Mouse (Mus musculus) MEL (cell line): ENCODE data around the gene Mc3r. TPM values are rescaled to one million over a fixed set of nuclear protein-coding genes. Genes with fewer than 3 reads are reported as not detected.

Experiments used
- DNase-seq: peaks from one replicate; pipeline ENCODE4 v3.0.0; 2011; ENCODE audit warnings: low read depth, low spot score
- H3K27ac ChIP-seq: 2 replicates; pipeline ENCODE4 v1.5.1; 2012; ENCODE audit warnings: low read depth, mild to moderate bottlenecking, control low read depth, low read length, moderate library complexity; ENCODE audit not compliant: control insufficient read depth
- H3K27me3 ChIP-seq, 2 experiments: fragments of 150-350 bp in 1 of 2; sonication (generic) in 1 of 2; 2 replicates each; pipeline ENCODE4 v1.6.1; 2012; ENCODE audit warnings: low read length in 2 of 2, mild to moderate bottlenecking in 2 of 2, improper control_type of control experiment in 1 of 2, moderate library complexity in 1 of 2; ENCODE audit not compliant: insufficient read depth in 2 of 2, control insufficient read depth in 1 of 2
- H3K36me3 ChIP-seq, 2 experiments: 2 replicates each; pipeline ENCODE4 v1.6.1; 2012 to 2014; ENCODE audit warnings: low read length in 2 of 2, improper control_type of control experiment in 1 of 2, inconsistent platforms in 1 of 2, mild to moderate bottlenecking in 1 of 2; ENCODE audit not compliant: insufficient read depth in 2 of 2, control insufficient read depth in 1 of 2
- H3K4me1 ChIP-seq, 2 experiments: fragments of 150-350 bp in 1 of 2; sonication (generic) in 1 of 2; 2 replicates each; pipeline ENCODE4 v1.6.1; 2012; ENCODE audit warnings: low read length in 2 of 2, improper control_type of control experiment in 1 of 2, mild to moderate bottlenecking in 1 of 2; ENCODE audit not compliant: insufficient read depth in 2 of 2, control insufficient read depth in 1 of 2
- H3K4me3 ChIP-seq, 2 experiments: fragments of 150-350 bp in 1 of 2; sonication (generic) in 1 of 2; 2 replicates each; pipeline ENCODE4 v1.5.1; 2012; ENCODE audit warnings: low read depth in 2 of 2, low read length in 2 of 2, mild to moderate bottlenecking in 2 of 2, moderate library complexity in 2 of 2, control low read depth in 1 of 2, improper control_type of control experiment in 1 of 2; ENCODE audit not compliant: control insufficient read depth in 1 of 2, insufficient read depth in 1 of 2
- H3K79me2 ChIP-seq: 2 replicates; pipeline ENCODE4 v1.6.1; 2012; ENCODE audit warnings: mild to moderate bottlenecking, low read length, moderate library complexity; ENCODE audit not compliant: control insufficient read depth, poor library complexity, insufficient read depth
- H3K9ac ChIP-seq: 2 replicates; pipeline ENCODE4 v1.6.1; 2012; ENCODE audit warnings: low read depth, mild to moderate bottlenecking, control low read depth, low read length, moderate library complexity; ENCODE audit not compliant: control insufficient read depth, poor library complexity, severe bottlenecking
- H3K9me3 ChIP-seq: fragments of 150-350 bp; sonication (generic); replicated peaks from 2 replicates; pipeline ENCODE4 v1.6.1; 2012; ENCODE audit warnings: mild to moderate bottlenecking, low read length, improper control_type of control experiment, moderate library complexity; ENCODE audit not compliant: insufficient read depth
- BHLHE40 ChIP-seq: IDR thresholded peaks from 2 replicates; pipeline ENCODE4 v1.6.1; 2012; ENCODE audit warnings: low read depth, mild to moderate bottlenecking, inconsistent platforms, low read length, improper control_type of control experiment, borderline replicate concordance
- CHD1 ChIP-seq: IDR thresholded peaks from 2 replicates; pipeline ENCODE4 v1.6.1; 2012; ENCODE audit warnings: low read depth, mild to moderate bottlenecking, inconsistent platforms, low read length, improper control_type of control experiment
- CHD2 ChIP-seq: IDR thresholded peaks from 2 replicates; pipeline ENCODE4 v1.6.1; 2011; ENCODE audit warnings: low read length, improper control_type of control experiment
- CTCF ChIP-seq, 3 experiments: IDR thresholded peaks in 2 of 3; conservative IDR thresholded peaks in 1 of 3; 2 replicates each; pipeline ENCODE4 v1.5.1; 2011 to 2012; ENCODE audit warnings: low read length in 3 of 3, low read depth in 2 of 3, mild to moderate bottlenecking in 2 of 3, improper control_type of control experiment in 1 of 3, inconsistent platforms in 1 of 3, mixed read lengths in 1 of 3, moderate library complexity in 1 of 3; ENCODE audit not compliant: control insufficient read depth in 1 of 3, insufficient read depth in 1 of 3, poor library complexity in 1 of 3, severe bottlenecking in 1 of 3
- ELF1 ChIP-seq: IDR thresholded peaks from 2 replicates; pipeline ENCODE4 v1.6.1; 2014; ENCODE audit warnings: low read depth, mild to moderate bottlenecking, inconsistent platforms, low read length, improper control_type of control experiment, moderate library complexity
- ETS1 ChIP-seq: IDR thresholded peaks from 2 replicates; pipeline ENCODE4 v1.6.1; 2012; ENCODE audit warnings: low read depth, mild to moderate bottlenecking, inconsistent platforms, low read length, improper control_type of control experiment, moderate library complexity
- GABPA ChIP-seq: IDR thresholded peaks from 2 replicates; pipeline ENCODE4 v1.6.1; 2012; ENCODE audit warnings: low read depth, mild to moderate bottlenecking, inconsistent platforms, low read length, improper control_type of control experiment, moderate library complexity
- GATA1 ChIP-seq: IDR thresholded peaks from 2 replicates; pipeline ENCODE4 v1.6.1; 2011; ENCODE audit warnings: low read depth, low read length, improper control_type of control experiment
- HCFC1 ChIP-seq: IDR thresholded peaks from 2 replicates; pipeline ENCODE4 v1.6.1; 2012; ENCODE audit warnings: low read depth, mild to moderate bottlenecking, inconsistent platforms, low read length, improper control_type of control experiment, moderate library complexity
- MAFK ChIP-seq: IDR thresholded peaks from 2 replicates; pipeline ENCODE4 v1.6.1; 2011; ENCODE audit warnings: low read depth, mild to moderate bottlenecking, low read length, improper control_type of control experiment, borderline replicate concordance
- MAX ChIP-seq: IDR thresholded peaks from 2 replicates; pipeline ENCODE4 v1.6.1; 2011; ENCODE audit warnings: low read length, improper control_type of control experiment
- MAZ ChIP-seq: IDR thresholded peaks from 2 replicates; pipeline ENCODE4 v1.6.1; 2012; ENCODE audit warnings: low read depth, mild to moderate bottlenecking, inconsistent platforms, low read length, improper control_type of control experiment
- MEF2A ChIP-seq: IDR thresholded peaks from 2 replicates; pipeline ENCODE4 v1.6.1; 2014; ENCODE audit warnings: low read depth, mild to moderate bottlenecking, inconsistent platforms, low read length, improper control_type of control experiment; ENCODE audit not compliant: poor library complexity, insufficient replicate concordance, severe bottlenecking; ENCODE audit errors: extremely low read depth
- MXI1 ChIP-seq: IDR thresholded peaks from 2 replicates; pipeline ENCODE4 v1.6.1; 2011; ENCODE audit warnings: mild to moderate bottlenecking, low read depth, low read length, improper control_type of control experiment
- NELFE ChIP-seq: IDR thresholded peaks from 2 replicates; pipeline ENCODE4 v1.6.1; 2011; ENCODE audit warnings: low read depth, low read length, improper control_type of control experiment
- POLR2AphosphoS2 ChIP-seq: IDR thresholded peaks from 2 replicates; pipeline ENCODE4 v1.6.1; 2011; ENCODE audit warnings: low read length, improper control_type of control experiment
- POLR2AphosphoS5 ChIP-seq: IDR thresholded peaks from 2 replicates; pipeline ENCODE4 v1.6.1; 2012; ENCODE audit warnings: low read depth, borderline replicate concordance, mild to moderate bottlenecking, inconsistent platforms, low read length, moderate library complexity, mixed read lengths
- RAD21 ChIP-seq: IDR thresholded peaks from 2 replicates; pipeline ENCODE4 v1.6.1; 2011; ENCODE audit warnings: mild to moderate bottlenecking, low read depth, low read length, improper control_type of control experiment
- RCOR1 ChIP-seq: IDR thresholded peaks from 2 replicates; pipeline ENCODE4 v1.6.1; 2012; ENCODE audit warnings: low read depth, mild to moderate bottlenecking, inconsistent platforms, low read length, improper control_type of control experiment
- SMC3 ChIP-seq: IDR thresholded peaks from 2 replicates; pipeline ENCODE4 v1.6.1; 2011; ENCODE audit warnings: low read depth, low read length, improper control_type of control experiment
- TAL1 ChIP-seq: IDR thresholded peaks from 2 replicates; pipeline ENCODE4 v1.6.1; 2012; ENCODE audit warnings: mild to moderate bottlenecking, inconsistent platforms, low read length, moderate library complexity, mixed read lengths
- TBP ChIP-seq: IDR thresholded peaks from 2 replicates; pipeline ENCODE4 v1.8.0; 2011; ENCODE audit warnings: low read depth, low read length, improper control_type of control experiment
- TCF12 ChIP-seq: IDR thresholded peaks from 2 replicates; pipeline ENCODE4 v1.6.1; 2014; ENCODE audit warnings: low read depth, mild to moderate bottlenecking, inconsistent platforms, low read length, improper control_type of control experiment, moderate library complexity
- USF1 ChIP-seq: IDR thresholded peaks from 2 replicates; pipeline ENCODE4 v1.6.1; 2014; ENCODE audit warnings: low read depth, mild to moderate bottlenecking, inconsistent platforms, low read length, improper control_type of control experiment, moderate library complexity
- USF2 ChIP-seq, 2 experiments: IDR thresholded peaks; 2 replicates each; pipeline ENCODE4 v1.6.1; 2011 to 2012; ENCODE audit warnings: improper control_type of control experiment in 2 of 2, low read length in 2 of 2, borderline replicate concordance in 1 of 2, inconsistent platforms in 1 of 2, low read depth in 1 of 2, mild to moderate bottlenecking in 1 of 2; ENCODE audit not compliant: insufficient read depth in 1 of 2
- ZC3H11A ChIP-seq: IDR thresholded peaks from 2 replicates; pipeline ENCODE4 v1.6.1; 2012; ENCODE audit warnings: low read depth, mild to moderate bottlenecking, inconsistent platforms, low read length, improper control_type of control experiment
- ZMIZ1 ChIP-seq: IDR thresholded peaks from 2 replicates; pipeline ENCODE4 v1.6.1; 2012; ENCODE audit warnings: low read depth, mild to moderate bottlenecking, inconsistent platforms, low read length, improper control_type of control experiment, moderate library complexity
- ZNF384 ChIP-seq: IDR thresholded peaks from 2 replicates; pipeline ENCODE4 v1.6.1; 2012; ENCODE audit warnings: low read depth, mild to moderate bottlenecking, inconsistent platforms, low read length, improper control_type of control experiment
- polyA plus RNA-seq, 2 experiments: library from polyadenylated mRNA; stranded (reverse) in 1 of 2; unstranded in 1 of 2; fragments of >175 nt in 1 of 2; fragments of >200 nt in 1 of 2; gene quantifications; 2 replicates each; pipeline versions ENCODE4 v1.2.1 to v1.2.4; 2012; ENCODE audit warnings: low replicate concordance in 2 of 2, low read depth in 1 of 2; ENCODE audit not compliant: insufficient read length in 2 of 2, insufficient read depth in 1 of 2, missing spikeins in 1 of 2
- total RNA-seq: library from RNA; depleted of rRNA; stranded (reverse); fragments of 300-350 nt; gene quantifications from 2 replicates; pipeline ENCODE4 v1.2.3, GENCODE M21; 2012

The Mc3r gene
- total and polyA plus RNA-seq, 3 experiments, result 0.04 TPM; not detected in 2

DNA sequence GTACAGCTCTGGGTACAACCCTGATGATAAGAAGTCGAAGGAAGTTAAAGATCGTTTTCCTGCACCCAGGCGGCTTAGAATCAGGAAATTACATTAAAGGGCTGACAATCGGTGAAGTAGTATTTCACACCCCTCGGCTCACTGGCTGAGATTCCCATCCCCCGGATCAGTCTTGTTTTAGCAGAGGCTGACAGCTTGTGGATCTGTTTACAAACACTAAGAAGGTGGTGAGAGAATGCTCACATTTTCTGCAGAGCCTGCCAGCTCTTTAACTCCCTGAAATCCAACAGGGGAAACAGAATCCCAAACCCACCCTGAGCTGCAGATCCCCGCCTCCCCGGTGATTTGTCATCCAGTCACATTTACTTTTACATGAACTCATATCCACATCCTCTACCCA, 2.8 kb upstream of the Mc3r start:
- Histone ChIP-seq H3K79me2 (no peaks in the 10 kb centered on the region), H3K27me3 (no peaks in the 10 kb centered on the region), H3K9me3 (no peaks in the 10 kb centered on the region), H3K27ac (no peak overlapping the region), H3K9ac (no peak overlapping the region), H3K36me3 (no peaks in the 10 kb centered on the region), H3K4me3 (no peak overlapping the region), H3K4me1 (no peaks in the 10 kb centered on the region)
- no peak for TF ChIP-seq CHD1
- no peak for TF ChIP-seq MAFK
- TF ChIP-seq NELFE, result no peak
- TF ChIP-seq ZMIZ1, result no peak
- no peak for TF ChIP-seq MEF2A
- no peak for TF ChIP-seq BHLHE40
- TF ChIP-seq CTCF (IDR thresholded peaks at IDR 0.05 in 2 of 3, conservative IDR thresholded peaks at IDR 0.05 in 1 of 3; ENCODE audit: control insufficient read depth in 1 of 3, insufficient read depth in 1 of 3, low read depth in 2 of 3, low read length in 3 of 3, poor library complexity in 1 of 3, severe bottlenecking in 1 of 3), result no peak
- TF ChIP-seq MAX, result no peak
- no peak for TF ChIP-seq POLR2AphosphoS5
- TF ChIP-seq USF1, result no peak
- no peak for TF ChIP-seq TCF12
- TF ChIP-seq ETS1, result no peak
- no peak for TF ChIP-seq GATA1
- TF ChIP-seq USF2 (IDR thresholded peaks at IDR 0.05; ENCODE audit: borderline replicate concordance in 1 of 2, insufficient read depth in 1 of 2, low read depth in 1 of 2, low read length in 2 of 2), result no peak
- no peak for TF ChIP-seq RCOR1
- TF ChIP-seq MXI1, result no peak
- TF ChIP-seq ZNF384, result no peak
- TF ChIP-seq TBP, result no peak
- no peak for TF ChIP-seq GABPA
- DNase-seq, result no peak

DNA sequence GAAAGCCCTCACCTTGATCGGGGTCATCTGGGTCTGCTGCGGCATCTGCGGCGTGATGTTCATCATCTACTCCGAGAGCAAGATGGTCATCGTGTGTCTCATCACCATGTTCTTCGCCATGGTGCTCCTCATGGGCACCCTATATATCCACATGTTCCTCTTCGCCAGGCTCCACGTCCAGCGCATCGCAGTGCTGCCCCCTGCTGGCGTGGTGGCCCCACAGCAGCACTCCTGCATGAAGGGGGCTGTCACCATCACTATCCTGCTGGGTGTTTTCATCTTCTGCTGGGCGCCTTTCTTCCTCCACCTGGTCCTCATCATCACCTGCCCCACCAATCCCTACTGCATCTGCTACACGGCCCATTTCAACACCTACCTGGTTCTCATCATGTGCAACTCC, 1.0 kb downstream of the Mc3r start:
- no peaks in the 10 kb centered on the region for H3K36me3 ChIP-seq
- H3K27me3 ChIP-seq, result no peaks in the 10 kb centered on the region; a peak in 1 of 4 replicates
- no peaks in the 10 kb centered on the region for H3K79me2 ChIP-seq
- H3K4me3 ChIP-seq, result no peak overlapping the region
- H3K9me3 ChIP-seq, result no peaks in the 10 kb centered on the region
- no peaks in the 10 kb centered on the region for H3K4me1 ChIP-seq
- peak; percentile 23 for DNase-seq
- no peak overlapping the region for H3K9ac ChIP-seq
- H3K27ac ChIP-seq, result no peak overlapping the region
- TF ChIP-seq SMC3, result peak; percentile 34
- TF ChIP-seq ZC3H11A, result no peak
- no peak for TF ChIP-seq NELFE
- no peak for TF ChIP-seq HCFC1
- TF ChIP-seq CHD2, result no peak
- no peak for TF ChIP-seq MXI1
- TF ChIP-seq RCOR1, result no peak
- TF ChIP-seq TBP, result no peak
- TF ChIP-seq TAL1, result no peak
- TF ChIP-seq RAD21, result peak; percentile 17
- no peak for TF ChIP-seq MAX
- no peak for TF ChIP-seq MAZ
- TF ChIP-seq ELF1, result no peak
- no peak for TF ChIP-seq POLR2AphosphoS2
- no peak for TF ChIP-seq GABPA
- TF ChIP-seq MAFK, result no peak
- TF ChIP-seq MEF2A, result no peak
- peak; percentile 63 to 85 (median 76) for TF ChIP-seq CTCF (IDR thresholded peaks at IDR 0.05 in 2 of 3, conservative IDR thresholded peaks at IDR 0.05 in 1 of 3; ENCODE audit: control insufficient read depth in 1 of 3, insufficient read depth in 1 of 3, low read depth in 2 of 3, low read length in 3 of 3, poor library complexity in 1 of 3, severe bottlenecking in 1 of 3)
